Mouse (Mus musculus) MEL (cell line): ENCODE measurements around the gene Slc7a11. TPM values are rescaled to one million over a fixed set of nuclear protein-coding genes. Genes with fewer than 3 reads are reported as not detected.

Experiments
- DNase-seq: peaks from one replicate; pipeline ENCODE4 v3.0.0; 2011; ENCODE audit warnings: low read depth, low spot score
- H3K27ac ChIP-seq: 2 replicates; pipeline ENCODE4 v1.5.1; 2012; ENCODE audit warnings: low read depth, mild to moderate bottlenecking, control low read depth, low read length, moderate library complexity; ENCODE audit not compliant: control insufficient read depth
- H3K27me3 ChIP-seq, 2 experiments: fragments of 150-350 bp in 1 of 2; sonication (generic) in 1 of 2; 2 replicates each; pipeline ENCODE4 v1.6.1; 2012; ENCODE audit warnings: low read length in 2 of 2, mild to moderate bottlenecking in 2 of 2, improper control_type of control experiment in 1 of 2, moderate library complexity in 1 of 2; ENCODE audit not compliant: insufficient read depth in 2 of 2, control insufficient read depth in 1 of 2
- H3K36me3 ChIP-seq, 2 experiments: 2 replicates each; pipeline ENCODE4 v1.6.1; 2012 to 2014; ENCODE audit warnings: low read length in 2 of 2, improper control_type of control experiment in 1 of 2, inconsistent platforms in 1 of 2, mild to moderate bottlenecking in 1 of 2; ENCODE audit not compliant: insufficient read depth in 2 of 2, control insufficient read depth in 1 of 2
- H3K4me1 ChIP-seq, 2 experiments: fragments of 150-350 bp in 1 of 2; sonication (generic) in 1 of 2; 2 replicates each; pipeline ENCODE4 v1.6.1; 2012; ENCODE audit warnings: low read length in 2 of 2, improper control_type of control experiment in 1 of 2, mild to moderate bottlenecking in 1 of 2; ENCODE audit not compliant: insufficient read depth in 2 of 2, control insufficient read depth in 1 of 2
- H3K4me3 ChIP-seq, 2 experiments: fragments of 150-350 bp in 1 of 2; sonication (generic) in 1 of 2; 2 replicates each; pipeline ENCODE4 v1.5.1; 2012; ENCODE audit warnings: low read depth in 2 of 2, low read length in 2 of 2, mild to moderate bottlenecking in 2 of 2, moderate library complexity in 2 of 2, control low read depth in 1 of 2, improper control_type of control experiment in 1 of 2; ENCODE audit not compliant: control insufficient read depth in 1 of 2, insufficient read depth in 1 of 2
- H3K79me2 ChIP-seq: 2 replicates; pipeline ENCODE4 v1.6.1; 2012; ENCODE audit warnings: mild to moderate bottlenecking, low read length, moderate library complexity; ENCODE audit not compliant: control insufficient read depth, poor library complexity, insufficient read depth
- H3K9ac ChIP-seq: 2 replicates; pipeline ENCODE4 v1.6.1; 2012; ENCODE audit warnings: low read depth, mild to moderate bottlenecking, control low read depth, low read length, moderate library complexity; ENCODE audit not compliant: control insufficient read depth, poor library complexity, severe bottlenecking
- H3K9me3 ChIP-seq: fragments of 150-350 bp; sonication (generic); replicated peaks from 2 replicates; pipeline ENCODE4 v1.6.1; 2012; ENCODE audit warnings: mild to moderate bottlenecking, low read length, improper control_type of control experiment, moderate library complexity; ENCODE audit not compliant: insufficient read depth
- BHLHE40 ChIP-seq: IDR thresholded peaks from 2 replicates; pipeline ENCODE4 v1.6.1; 2012; ENCODE audit warnings: low read depth, mild to moderate bottlenecking, inconsistent platforms, low read length, improper control_type of control experiment, borderline replicate concordance
- CHD1 ChIP-seq: IDR thresholded peaks from 2 replicates; pipeline ENCODE4 v1.6.1; 2012; ENCODE audit warnings: low read depth, mild to moderate bottlenecking, inconsistent platforms, low read length, improper control_type of control experiment
- CHD2 ChIP-seq: IDR thresholded peaks from 2 replicates; pipeline ENCODE4 v1.6.1; 2011; ENCODE audit warnings: low read length, improper control_type of control experiment
- E2F4 ChIP-seq: IDR thresholded peaks from 2 replicates; pipeline ENCODE4 v1.6.1; 2011; ENCODE audit warnings: low read depth, low read length, improper control_type of control experiment, borderline replicate concordance
- GATA1 ChIP-seq: IDR thresholded peaks from 2 replicates; pipeline ENCODE4 v1.6.1; 2011; ENCODE audit warnings: low read depth, low read length, improper control_type of control experiment
- MAZ ChIP-seq: IDR thresholded peaks from 2 replicates; pipeline ENCODE4 v1.6.1; 2012; ENCODE audit warnings: low read depth, mild to moderate bottlenecking, inconsistent platforms, low read length, improper control_type of control experiment
- MYB ChIP-seq: IDR thresholded peaks from 2 replicates; pipeline ENCODE4 v1.6.1; 2011; ENCODE audit warnings: mild to moderate bottlenecking, low read depth, low read length, improper control_type of control experiment
- NRF1 ChIP-seq: IDR thresholded peaks from 2 replicates; pipeline ENCODE4 v1.6.1; 2014; ENCODE audit warnings: low read depth, mild to moderate bottlenecking, inconsistent platforms, low read length, improper control_type of control experiment, moderate library complexity; ENCODE audit not compliant: poor library complexity, insufficient read depth, severe bottlenecking
- POLR2A ChIP-seq, 2 experiments: IDR thresholded peaks; 2 replicates each; pipeline ENCODE4 v1.6.1; 2011 to 2012; ENCODE audit warnings: low read length in 2 of 2, mild to moderate bottlenecking in 2 of 2, control low read depth in 1 of 2, improper control_type of control experiment in 1 of 2, low read depth in 1 of 2, moderate library complexity in 1 of 2; ENCODE audit not compliant: control insufficient read depth in 1 of 2, insufficient read depth in 1 of 2, poor library complexity in 1 of 2
- POLR2AphosphoS2 ChIP-seq: IDR thresholded peaks from 2 replicates; pipeline ENCODE4 v1.6.1; 2011; ENCODE audit warnings: low read length, improper control_type of control experiment
- RCOR1 ChIP-seq: IDR thresholded peaks from 2 replicates; pipeline ENCODE4 v1.6.1; 2012; ENCODE audit warnings: low read depth, mild to moderate bottlenecking, inconsistent platforms, low read length, improper control_type of control experiment
- SMC3 ChIP-seq: IDR thresholded peaks from 2 replicates; pipeline ENCODE4 v1.6.1; 2011; ENCODE audit warnings: low read depth, low read length, improper control_type of control experiment
- UBTF ChIP-seq: IDR thresholded peaks from 2 replicates; pipeline ENCODE4 v1.6.1; 2012; ENCODE audit warnings: low read depth, mild to moderate bottlenecking, inconsistent platforms, low read length, improper control_type of control experiment, moderate library complexity, borderline replicate concordance; ENCODE audit not compliant: insufficient read depth
- USF2 ChIP-seq, 2 experiments: IDR thresholded peaks; 2 replicates each; pipeline ENCODE4 v1.6.1; 2011 to 2012; ENCODE audit warnings: improper control_type of control experiment in 2 of 2, low read length in 2 of 2, borderline replicate concordance in 1 of 2, inconsistent platforms in 1 of 2, low read depth in 1 of 2, mild to moderate bottlenecking in 1 of 2; ENCODE audit not compliant: insufficient read depth in 1 of 2
- ZMIZ1 ChIP-seq: IDR thresholded peaks from 2 replicates; pipeline ENCODE4 v1.6.1; 2012; ENCODE audit warnings: low read depth, mild to moderate bottlenecking, inconsistent platforms, low read length, improper control_type of control experiment, moderate library complexity
- ZNF384 ChIP-seq: IDR thresholded peaks from 2 replicates; pipeline ENCODE4 v1.6.1; 2012; ENCODE audit warnings: low read depth, mild to moderate bottlenecking, inconsistent platforms, low read length, improper control_type of control experiment
- polyA plus RNA-seq, 2 experiments: library from polyadenylated mRNA; stranded (reverse) in 1 of 2; unstranded in 1 of 2; fragments of >175 nt in 1 of 2; fragments of >200 nt in 1 of 2; gene quantifications; 2 replicates each; pipeline versions ENCODE4 v1.2.1 to v1.2.4; 2012; ENCODE audit warnings: low replicate concordance in 2 of 2, low read depth in 1 of 2; ENCODE audit not compliant: insufficient read length in 2 of 2, insufficient read depth in 1 of 2, missing spikeins in 1 of 2
- total RNA-seq: library from RNA; depleted of rRNA; stranded (reverse); fragments of 300-350 nt; gene quantifications from 2 replicates; pipeline ENCODE4 v1.2.3, GENCODE M21; 2012

Gene Slc7a11
- total and polyA plus RNA-seq, 3 experiments: 0.69 to 3.3 TPM; not detected in 1

DNA sequence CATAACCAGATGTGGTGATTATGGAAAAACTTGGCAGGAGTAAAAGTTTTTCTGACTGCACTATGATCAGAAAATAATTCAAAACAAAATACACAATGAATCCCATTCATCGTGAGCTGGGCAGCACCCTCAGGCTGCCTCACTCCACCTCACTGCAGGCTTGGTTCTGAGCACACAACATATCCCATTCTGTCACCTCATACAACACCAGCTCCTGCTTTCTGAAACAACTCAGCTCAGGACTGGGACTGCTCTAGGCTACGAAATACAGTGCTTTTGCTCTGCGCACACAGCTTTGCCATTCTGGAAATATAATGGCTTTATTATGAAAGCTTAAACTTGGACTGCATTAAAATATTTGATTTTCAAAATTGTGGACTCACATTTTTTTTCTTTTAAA is 79.8 kb downstream of the Slc7a11 start:
- Histone ChIP-seq H3K9me3 (no peaks in the 10 kb centered on the region), H3K4me3 (no peak overlapping the region), H3K27me3 (no peaks in the 10 kb centered on the region; a peak in 1 of 4 replicates), H3K27ac (no peak overlapping the region), H3K36me3 (no peaks in the 10 kb centered on the region), H3K4me1 (no peaks in the 10 kb centered on the region), H3K9ac (no peak overlapping the region), H3K79me2 (no peaks in the 10 kb centered on the region)
- no peak for TF ChIP-seq SMC3
- no peak for TF ChIP-seq POLR2AphosphoS2
- no peak for DNase-seq

DNA sequence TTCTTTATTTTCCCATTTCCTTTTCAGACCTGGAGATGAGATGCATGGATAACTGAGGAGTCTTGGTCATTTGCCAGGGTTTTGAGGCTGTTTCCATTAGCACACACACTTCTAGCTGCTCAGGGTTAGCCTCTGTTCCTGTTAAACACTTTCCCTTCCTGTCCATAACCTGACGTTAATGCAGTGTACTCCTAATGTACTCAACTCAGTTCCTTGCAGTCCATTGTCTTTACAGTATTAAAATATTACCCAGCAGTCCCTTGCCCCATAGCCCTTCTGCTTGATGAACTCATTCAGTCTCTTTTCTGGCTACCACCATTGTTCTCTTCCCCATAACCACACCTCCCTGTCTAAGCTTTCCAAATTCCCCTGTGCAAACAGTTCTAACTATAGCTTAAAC is 96.3 kb downstream of the Slc7a11 start:
- Histone ChIP-seq H3K9ac (no peak overlapping the region), H3K4me3 (no peak overlapping the region), H3K9me3 (no peaks in the 10 kb centered on the region), H3K27me3 (no peaks in the 10 kb centered on the region)
- no peak for TF ChIP-seq CHD1
- TF ChIP-seq USF2 (IDR thresholded peaks at IDR 0.05; ENCODE audit: borderline replicate concordance in 1 of 2, insufficient read depth in 1 of 2, low read depth in 1 of 2, low read length in 2 of 2): no peak
- TF ChIP-seq NRF1: no peak
- no peak for TF ChIP-seq BHLHE40
- TF ChIP-seq ZMIZ1: no peak
- TF ChIP-seq CHD2: no peak
- no peak for TF ChIP-seq MYB
- TF ChIP-seq UBTF: no peak
- no peak for TF ChIP-seq ZNF384
- no peak for TF ChIP-seq POLR2A (IDR thresholded peaks at IDR 0.05; ENCODE audit: control insufficient read depth in 1 of 2, insufficient read depth in 1 of 2, low read depth in 1 of 2, low read length in 2 of 2, poor library complexity in 1 of 2)
- no peak for TF ChIP-seq E2F4
- TF ChIP-seq GATA1: no peak
- TF ChIP-seq MAZ: no peak
- TF ChIP-seq, all 39 proteins: peak for 0
- no peak for DNase-seq
- no peaks in the 10 kb centered on the region for H3K79me2 ChIP-seq
- no peaks in the 10 kb centered on the region for H3K4me1 ChIP-seq
- no peaks in the 10 kb centered on the region for H3K36me3 ChIP-seq
- H3K27ac ChIP-seq: no peak overlapping the region

DNA sequence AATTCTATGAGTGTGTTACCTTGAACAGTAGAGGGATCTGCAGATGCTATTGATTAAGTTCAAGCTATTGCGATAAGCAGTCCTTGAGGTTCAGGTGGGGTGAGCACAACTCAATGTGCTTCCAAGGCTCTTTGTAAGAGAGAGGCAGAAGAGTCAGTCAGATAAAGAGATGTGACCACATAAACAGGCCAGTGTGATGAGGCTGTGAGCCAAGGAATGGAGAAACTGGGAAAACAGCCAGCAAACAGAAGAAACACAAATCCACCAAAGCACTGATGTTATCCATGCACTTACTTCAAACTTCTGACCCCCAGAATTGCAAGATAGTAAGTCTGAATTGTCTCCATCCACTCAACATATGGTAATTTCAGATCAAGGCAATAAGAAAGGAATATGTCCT is 99.0 kb downstream of the Slc7a11 start:
- H3K4me1 ChIP-seq: no peaks in the 10 kb centered on the region
- no peaks in the 10 kb centered on the region for H3K36me3 ChIP-seq
- H3K79me2 ChIP-seq: no peaks in the 10 kb centered on the region
- no peaks in the 10 kb centered on the region for H3K9me3 ChIP-seq
- no peak for DNase-seq
- H3K27me3 ChIP-seq: no peaks in the 10 kb centered on the region; a peak in 1 of 4 replicates
- no peak overlapping the region for H3K4me3 ChIP-seq
- no peak for TF ChIP-seq UBTF
- TF ChIP-seq RCOR1: no peak
- H3K27ac ChIP-seq: no peak overlapping the region
- no peak overlapping the region for H3K9ac ChIP-seq
